Mouse (Mus musculus): ENCODE measurements at regions not wholly inside any gene's neighbourhood (a gene's known extent, or its start where the extent isn't known, plus 50 kb on each side); places are given as distances from the start of the nearest gene placed in this dataset.
A peak's percentile ranks its signal among the peaks of the same experiment; 100 is the strongest.

GRCm38 (mm10) chr3:137100627-137101404 lies 240.1 kb upstream of the Emcn start:
- no peak for DNase-seq

- DNase-seq = no peak
These were observed 234.9 kb upstream of the Emcn start for GRCm38 (mm10) chr3:137105930-137106329.

GRCm38 (mm10) chr3:137108197-137108596 lies 232.7 kb upstream of the Emcn start:
- DNase-seq = no peak

GRCm38 (mm10) chr3:137109786-137110185 lies 231.1 kb upstream of the Emcn start:
- no peak for DNase-seq

GRCm38 (mm10) chr3:137110485-137110884 lies 230.4 kb upstream of the Emcn start:
- DNase-seq = no peak

GRCm38 (mm10) chr3:137129967-137130366 lies 210.9 kb upstream of the Emcn start:
- DNase-seq = no peak

GRCm38 (mm10) chr3:137142041-137142440 lies 198.8 kb upstream of the Emcn start:
- no peak for DNase-seq

- peak in 1 of 2 experiments; percentile 34 for DNase-seq
These were observed 194.8 kb upstream of the Emcn start for GRCm38 (mm10) chr3:137146062-137146461.

- DNase-seq = no peak
These were observed 193.5 kb upstream of the Emcn start for GRCm38 (mm10) chr3:137147405-137147804.

- DNase-seq = peak; percentile 72 to 86
These were observed 190.4 kb upstream of the Emcn start for GRCm38 (mm10) chr3:137150414-137151010.

- DNase-seq = no peak
These were observed 189.4 kb upstream of the Emcn start for GRCm38 (mm10) chr3:137151431-137151830.

- DNase-seq = peak in 1 of 2 experiments; percentile 7
These were observed 187.6 kb upstream of the Emcn start for GRCm38 (mm10) chr3:137153234-137153633.

- DNase-seq = no peak
These were observed 186.4 kb upstream of the Emcn start for GRCm38 (mm10) chr3:137154200-137155042.

- no peak for DNase-seq
These were observed 185.8 kb upstream of the Emcn start for GRCm38 (mm10) chr3:137155043-137155404.

GRCm38 (mm10) chr3:137156250-137156975 lies 184.5 kb upstream of the Emcn start:
- no peak for DNase-seq

GRCm38 (mm10) chr3:137189035-137189434 lies 151.8 kb upstream of the Emcn start:
- no peak for DNase-seq

GRCm38 (mm10) chr3:137190489-137190888 lies 150.4 kb upstream of the Emcn start:
- DNase-seq = peak in 1 of 2 experiments; percentile 2

GRCm38 (mm10) chr3:137191009-137191408 lies 149.9 kb upstream of the Emcn start:
- no peak for DNase-seq

GRCm38 (mm10) chr3:137193873-137194272 lies 147.0 kb upstream of the Emcn start:
- DNase-seq = no peak

- DNase-seq = no peak
These were observed 129.2 kb upstream of the Emcn start for GRCm38 (mm10) chr3:137211667-137212066.

GRCm38 (mm10) chr3:137216036-137216435 lies 124.8 kb upstream of the Emcn start:
- no peak for DNase-seq

GRCm38 (mm10) chr3:137217245-137217644 lies 123.6 kb upstream of the Emcn start:
- no peak for DNase-seq
